Mouse (Mus musculus) kidney, adult 11 months (tissue): ENCODE data around the gene Maneal.

Source experiments
- DNase-seq: peaks from one replicate; pipeline ENCODE4 v3.0.0; 2022

Maneal gene

GRCm38 (mm10) chr4:124847573-124847972, 14.4 kb downstream of the Maneal start:
- peak; percentile 74 for DNase-seq

DNA sequence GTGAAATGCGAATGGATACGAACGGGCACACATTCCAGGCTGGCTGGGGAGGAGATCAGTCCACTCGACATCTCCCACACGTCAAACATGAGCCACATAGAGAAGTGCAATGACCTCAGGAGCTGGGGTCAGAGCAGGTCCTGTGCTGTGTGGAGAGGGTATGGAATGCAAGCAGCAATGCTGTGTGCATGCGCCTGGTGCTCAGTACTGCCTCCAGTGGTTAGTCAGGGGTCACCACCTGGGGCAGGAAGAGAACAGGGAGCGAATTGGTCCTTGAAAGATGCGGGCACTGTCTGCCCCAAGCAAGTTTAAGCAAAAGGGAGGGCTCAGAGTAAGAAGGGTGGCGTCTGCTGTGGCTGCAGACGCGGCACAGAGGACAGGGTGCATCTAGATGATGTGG, 18.5 kb downstream of the Maneal start:
- no peak for DNase-seq

- no peak for DNase-seq
Measured at GRCm38 (mm10) chr4:124840998-124841397, 21.0 kb downstream of the Maneal start.

DNA sequence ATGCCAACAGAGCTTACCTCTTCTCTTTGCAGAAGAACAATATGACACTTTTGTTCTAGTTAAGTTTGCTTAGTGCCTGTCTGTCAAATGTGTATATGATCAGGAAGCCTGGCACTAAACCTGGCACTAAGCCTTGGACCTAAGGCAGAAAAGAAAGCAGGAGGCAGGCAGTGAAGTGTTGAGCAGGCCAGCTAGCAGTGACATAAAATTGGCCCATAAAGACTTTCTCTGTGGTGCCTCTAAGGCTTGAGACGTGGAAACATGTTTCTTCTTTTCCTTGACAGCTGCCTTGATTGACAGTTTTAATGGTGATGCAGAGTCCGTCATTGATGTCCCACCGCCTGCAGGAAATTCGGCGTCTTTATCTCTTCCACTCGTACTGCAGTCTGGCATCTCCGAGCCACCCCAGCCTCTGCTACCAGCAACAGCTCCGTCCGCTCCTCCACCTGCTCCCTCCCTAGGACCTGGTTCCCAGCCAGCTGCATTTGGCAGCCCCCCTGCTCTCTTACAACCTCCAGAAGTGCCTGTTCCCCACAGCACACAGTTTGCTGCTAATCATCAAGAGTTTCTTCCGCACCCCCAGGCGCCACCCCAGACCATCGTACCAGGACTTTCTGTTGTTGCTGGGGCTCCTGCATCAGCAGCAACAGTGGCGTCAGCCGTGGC, 23.8 kb downstream of the Maneal start:
- no peak for DNase-seq

GRCm38 (mm10) chr4:124832796-124833195, 29.2 kb downstream of the Maneal start:
- no peak for DNase-seq

DNA sequence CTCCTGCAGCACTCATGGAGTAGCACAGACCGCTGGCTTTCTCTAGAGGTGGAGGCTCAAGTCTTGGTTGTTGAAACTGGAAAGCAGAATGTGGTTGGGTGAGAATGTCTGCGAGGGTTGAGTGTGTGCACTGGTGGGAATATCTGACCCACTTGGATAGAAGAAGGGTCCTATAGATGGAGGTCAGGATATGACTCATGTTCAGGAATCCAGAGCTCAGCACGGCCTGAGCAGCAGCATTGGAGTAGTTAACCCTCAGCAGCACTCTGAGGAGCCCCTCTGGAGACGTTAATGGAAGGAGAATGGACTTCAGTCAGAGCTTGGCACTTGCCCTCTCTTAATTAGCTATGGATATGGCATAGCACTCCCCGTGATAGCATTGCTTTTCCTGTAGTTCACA, 32.3 kb downstream of the Maneal start:
- no peak for DNase-seq

- no peak for DNase-seq
Measured at GRCm38 (mm10) chr4:124825371-124825965, 36.5 kb downstream of the Maneal start.

DNA sequence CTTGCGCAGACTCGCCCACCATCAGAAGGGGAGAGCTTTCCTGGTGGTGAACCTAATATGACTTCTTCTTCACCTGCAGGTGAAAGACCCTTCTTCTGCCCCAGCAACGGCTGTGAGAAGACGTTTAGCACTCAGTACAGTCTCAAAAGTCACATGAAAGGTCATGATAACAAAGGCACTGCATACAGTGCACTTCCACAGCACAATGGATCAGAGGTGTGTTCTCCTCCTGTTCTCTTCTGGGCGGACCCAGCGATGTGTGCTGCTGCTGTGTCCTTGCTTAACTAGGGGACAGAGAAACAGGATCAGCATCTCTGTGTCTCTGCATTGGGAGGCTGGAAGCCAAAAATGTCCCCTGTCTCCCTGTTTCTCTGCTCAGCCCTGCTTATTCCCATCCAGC, 37.0 kb downstream of the Maneal start:
- DNase-seq, result no peak

GRCm38 (mm10) chr4:124818832-124819231, 43.1 kb downstream of the Maneal start:
- no peak for DNase-seq

- peak; percentile 81 for DNase-seq
Measured at GRCm38 (mm10) chr4:124817803-124818202, 44.2 kb downstream of the Maneal start.

GRCm38 (mm10) chr4:124815901-124816300, 46.1 kb downstream of the Maneal start:
- DNase-seq, result no peak

DNA sequence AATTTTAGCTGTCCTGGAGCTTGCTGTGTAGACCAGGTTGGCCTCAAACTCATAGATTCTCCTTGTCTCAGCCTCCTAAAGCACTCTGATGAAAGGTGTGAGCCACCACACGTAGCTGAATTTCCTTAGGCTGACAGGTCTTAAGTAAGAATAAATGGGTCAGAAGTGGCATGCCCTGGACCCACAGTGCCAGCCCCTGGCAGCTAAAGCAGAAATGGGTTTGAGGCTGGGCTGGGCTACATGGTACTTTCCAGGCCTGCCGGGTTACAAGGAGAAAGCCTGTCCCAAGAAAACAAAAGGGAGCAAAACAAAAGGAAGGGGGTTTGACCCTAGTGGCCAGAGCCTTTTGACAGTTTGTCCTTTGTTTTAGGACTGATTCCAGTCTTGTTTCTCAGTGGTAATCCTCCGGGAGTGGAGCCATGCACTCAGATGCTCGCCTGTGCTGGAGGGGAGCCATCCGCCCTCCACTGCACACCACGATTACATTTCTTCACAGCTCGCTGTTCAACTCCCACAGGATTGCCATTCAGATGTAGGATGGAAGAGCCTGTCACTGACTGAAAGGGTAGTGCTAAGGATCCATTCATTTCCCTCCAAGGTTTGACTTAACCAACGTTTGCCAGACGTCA, 50.5 kb downstream of the Maneal start:
- no peak for DNase-seq

DNA sequence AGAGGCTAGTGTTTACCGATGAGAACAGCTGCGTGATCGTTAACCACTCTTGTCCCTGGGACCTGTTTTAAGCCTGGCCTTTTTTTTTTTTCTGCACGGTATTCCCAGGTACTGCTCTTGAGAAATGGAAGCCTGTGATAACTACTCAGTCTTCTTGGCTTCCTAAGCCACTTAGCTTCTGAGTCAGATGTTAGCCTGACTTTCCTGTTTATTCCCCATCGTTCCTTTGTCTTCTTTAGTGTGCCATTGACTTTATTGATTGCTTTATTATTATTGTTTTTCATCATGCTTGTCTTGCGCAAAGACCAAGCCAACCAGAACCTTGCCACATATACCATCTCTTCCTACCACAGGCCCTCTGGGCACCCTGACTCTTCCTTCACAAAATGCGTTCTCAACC, 51.9 kb downstream of the Maneal start:
- DNase-seq, result no peak

GRCm38 (mm10) chr4:124809136-124809883, 52.7 kb downstream of the Maneal start:
- DNase-seq, result peak; percentile 41

DNA sequence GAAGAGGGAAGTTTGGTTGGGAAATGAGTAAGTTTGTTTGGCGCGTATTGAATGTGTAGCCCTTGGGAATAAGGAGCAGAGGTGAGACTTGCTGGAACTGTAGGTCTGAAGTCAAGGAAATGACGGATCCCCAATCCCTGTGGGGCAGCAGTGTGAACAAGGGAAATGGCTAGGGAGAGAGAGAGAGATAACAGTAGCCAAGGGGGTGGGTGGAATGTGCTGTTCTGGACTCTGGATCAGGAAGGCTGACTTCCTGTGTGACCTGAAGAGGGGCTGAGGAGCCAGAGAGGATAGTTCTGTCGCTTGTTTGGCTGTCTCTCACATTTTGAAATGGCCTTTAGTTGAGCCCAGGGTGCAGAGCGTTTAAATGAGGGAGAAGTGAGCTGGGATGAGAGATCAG, 53.5 kb downstream of the Maneal start:
- no peak for DNase-seq
